Mouse (Mus musculus) frontal cortex, adult 2 months (tissue): Measurements from ENCODE around the gene Ltc4s. TPM values are rescaled to one million over a fixed set of nuclear protein-coding genes. Genes with fewer than 3 reads are reported as not detected.

ENCODE experiments used
- DNase-seq, 2 experiments: peaks; one replicate each; pipeline ENCODE4 v3.0.0; 2022; ENCODE audit warnings: low spot score in 1 of 2; ENCODE audit errors: extremely low spot score in 1 of 2
- polyA plus RNA-seq: library from polyadenylated mRNA; depleted of rRNA; stranded (reverse); fragments of >200 nt; gene quantifications from 2 replicates; pipeline ENCODE4 v1.2.3, GENCODE M21; 2012; rRNA removed

The Ltc4s gene
- polyA plus RNA-seq, 1 experiment: 25.2 TPM

- no peak for DNase-seq
Measured at GRCm38 (mm10) chr11:50205434-50205833, 33.0 kb downstream of the Ltc4s start.

- no peak for DNase-seq
Measured at GRCm38 (mm10) chr11:50203302-50203827, 35.1 kb downstream of the Ltc4s start.

GRCm38 (mm10) chr11:50201590-50201989 is 36.8 kb downstream of the Ltc4s start:
- DNase-seq: no peak

GRCm38 (mm10) chr11:50200613-50201012 is 37.8 kb downstream of the Ltc4s start:
- DNase-seq: no peak

- DNase-seq: no peak
Measured at GRCm38 (mm10) chr11:50198916-50199315, 39.5 kb downstream of the Ltc4s start.

GRCm38 (mm10) chr11:50198219-50198846 is 40.1 kb downstream of the Ltc4s start:
- DNase-seq: no peak

- no peak for DNase-seq
Measured at GRCm38 (mm10) chr11:50197500-50197899, 40.9 kb downstream of the Ltc4s start.

GRCm38 (mm10) chr11:50194793-50195192 is 43.6 kb downstream of the Ltc4s start:
- DNase-seq: no peak

GRCm38 (mm10) chr11:50194070-50194469 is 44.3 kb downstream of the Ltc4s start:
- no peak for DNase-seq

- no peak for DNase-seq
Measured at GRCm38 (mm10) chr11:50192278-50192677, 46.1 kb downstream of the Ltc4s start.

GRCm38 (mm10) chr11:50190362-50190761 is 48.1 kb downstream of the Ltc4s start:
- DNase-seq: no peak

- DNase-seq: no peak
Measured at GRCm38 (mm10) chr11:50188682-50189081, 49.7 kb downstream of the Ltc4s start.

Other genes starting within 250 kb of the Ltc4s start
- 49.9 and 52.2 TPM in 2 replicates for gene Rnf130, start 213.3 kb downstream of the Ltc4s start, polyA plus RNA-seq
- gene Tbc1d9b, start 107.2 kb downstream of the Ltc4s start, polyA plus RNA-seq: 128 and 134 TPM in 2 replicates
- 23.7 and 25.1 TPM in 2 replicates for gene Mrnip, start 64.2 kb downstream of the Ltc4s start, polyA plus RNA-seq
- gene Sqstm1, start 27.8 kb downstream of the Ltc4s start, polyA plus RNA-seq: 334 and 368 TPM in 2 replicates
- 57.7 and 59.8 TPM in 2 replicates for gene Mgat4b, start 27.7 kb downstream of the Ltc4s start, polyA plus RNA-seq
- 7.0 and 7.4 TPM in 2 replicates for gene Maml1, start 53.7 kb upstream of the Ltc4s start, polyA plus RNA-seq
- 287 and 369 TPM in 2 replicates for gene Canx, start 87.1 kb upstream of the Ltc4s start, polyA plus RNA-seq
- 0.40 and 0.66 TPM in 2 replicates for gene Cby3, start 115.8 kb upstream of the Ltc4s start, polyA plus RNA-seq
- gene Hnrnph1, start 138.4 kb upstream of the Ltc4s start, polyA plus RNA-seq: 327 and 365 TPM in 2 replicates
- 41.5 and 43.6 TPM in 2 replicates for gene Rufy1, start 192.5 kb upstream of the Ltc4s start, polyA plus RNA-seq